Comparison of ENCODE assay signal across 7 mouse cellular contexts in genomic region chr11:119393483-119393804, GRCm38 (mm10). TPM values are rescaled to one million over a fixed set of nuclear protein-coding genes. Genes with fewer than 3 reads are reported as not detected.
DNase-seq lines count a peak whose midpoint lies in the region; ATAC-seq and TF ChIP-seq lines count a peak whose summit lies in the region.

No protein-coding gene starts in this region.

- peaks cover 12% of the 10 kb centered on the region; the same call in 1 of the 2 replicates for H3K4me1 ChIP-seq in lung, postnatal 0 days (ENCODE audit: insufficient read depth, low read depth, low read length)
- peaks cover 42% of the 10 kb centered on the region for H3K4me1 ChIP-seq in limb, embryonic 10.5 days
- peaks cover 17% of the 10 kb centered on the region for H3K4me1 ChIP-seq in small intestine, adult 2 months (ENCODE audit: control insufficient read depth, insufficient read depth, insufficient read length, low read length)

- peak overlapping the region; percentile 80 for H3K4me3 ChIP-seq in lung, postnatal 0 days (ENCODE audit: low read depth, low read length)
- peak overlapping the region; percentile 60 for H3K4me3 ChIP-seq in limb, embryonic 10.5 days
- H3K4me3 ChIP-seq in small intestine, adult 2 months (ENCODE audit: low read depth, low read length), result peak overlapping the region; percentile 84

- H3K9me3 ChIP-seq in lung, postnatal 0 days (ENCODE audit: low read length), result no peaks in the 10 kb centered on the region
- H3K9me3 ChIP-seq in limb, embryonic 10.5 days (replicated peaks), result no peaks in the 10 kb centered on the region

- no peaks in the 10 kb centered on the region for H3K27me3 ChIP-seq in lung, postnatal 0 days (replicated peaks; ENCODE audit: insufficient read depth, low read length)
- H3K27me3 ChIP-seq in limb, embryonic 10.5 days (ENCODE audit: low read depth, poor library complexity, severe bottlenecking), result peaks cover 77% of the 10 kb centered on the region
- no peaks in the 10 kb centered on the region for H3K27me3 ChIP-seq in small intestine, adult 2 months (ENCODE audit: control insufficient read depth, insufficient read depth, low read length)

- peak overlapping the region; percentile 85 for H3K27ac ChIP-seq in lung, postnatal 0 days (ENCODE audit: low read length)
- H3K27ac ChIP-seq in limb, embryonic 10.5 days, result peak overlapping the region; percentile 76
- peak overlapping the region; percentile 94 for H3K27ac ChIP-seq in small intestine, adult 2 months (ENCODE audit: insufficient read depth, low read depth, low read length)

- H3K36me3 ChIP-seq in lung, postnatal 0 days (ENCODE audit: insufficient read depth, low read length), result no peaks in the 10 kb centered on the region
- H3K36me3 ChIP-seq in limb, embryonic 10.5 days, result no peaks in the 10 kb centered on the region
- peaks cover 18% of the 10 kb centered on the region for H3K36me3 ChIP-seq in small intestine, adult 2 months (ENCODE audit: control insufficient read depth, insufficient read depth, low read length)

- H3K4me2 ChIP-seq in lung, postnatal 0 days (replicated peaks; ENCODE audit: low read depth, low read length), result peak overlapping the region; percentile 72

- no peak for TF ChIP-seq CTCF in lung, postnatal 0 days (IDR thresholded peaks at IDR 0.05)
- TF ChIP-seq CTCF in small intestine, adult 2 months (IDR thresholded peaks at IDR 0.05; ENCODE audit: extremely low read depth, insufficient read length, insufficient replicate concordance, low read depth, low read length), result no peak

- no peak for DNase-seq in lung, postnatal 0 days (ENCODE audit: low spot score)
- no peak for DNase-seq in lung, postnatal 25 days (ENCODE audit: low spot score)
- DNase-seq in limb, embryonic 10.5 days (ENCODE audit: low spot score), result no peak
- DNase-seq in left cerebral cortex, postnatal 10 days (ENCODE audit: extremely low spot score in 1 of 2, low spot score in 2 of 2), result no peak
- DNase-seq in left cerebral cortex, adult 18-20 months (ENCODE audit: low spot score in 2 of 2), result no peak

- intact Hi-C loops in left cerebral cortex, postnatal 10 days (cut with DNase I), result no loop called here

- H3K9ac ChIP-seq in lung, postnatal 0 days (replicated peaks; ENCODE audit: low read depth), result peak overlapping the region; percentile 66

- 16% methylated on average over 7 of the region's 7 CpGs for WGBS in lung, postnatal 0 days
- 17% methylated on average over 7 of the region's 7 CpGs for WGBS in limb, embryonic 10.5 days
- WGBS in small intestine, adult 2 months, result 1% methylated on average over 7 of the region's 7 CpGs

- TF ChIP-seq EP300 in lung, postnatal 0 days (IDR thresholded peaks at IDR 0.05), result no peak

- no peak for TF ChIP-seq POLR2A in small intestine, adult 2 months (IDR thresholded peaks at IDR 0.05; ENCODE audit: low read depth, low read length)

- ATAC-seq in lung, postnatal 0 days, result no peak
- peak; percentile 27 for ATAC-seq in erythroblast, adult 5-6 weeks (replicated peaks; ENCODE audit: low FRiP score, poor library complexity, severe bottlenecking)

RNA-seq across cellular contexts. Expression of gene Rnf213, which starts 0.5 kb away (rescaled TPM):
- polyA plus RNA-seq in lung, postnatal 0 days (2015; fragmentation: Nextera tagmentation; extraction: Ambion mirVana), result 8.2 and 9.7 TPM in 2 replicates
- total RNA-seq in erythroblast, adult 5-6 weeks (2015; ENCODE audit: low replicate concordance), result 90.7 and 93.4 TPM in 2 replicates
- 77.5 and 79.4 TPM in 2 replicates for total RNA-seq in erythroblast, adult 5-6 weeks (2017; ENCODE audit: low replicate concordance)
- polyA plus RNA-seq in limb, embryonic 10.5 days (2016; fragmentation: Nextera tagmentation; extraction: Ambion mirVana), result 1.8 and 2.4 TPM in 2 replicates
- 11.9 and 34.7 TPM in 2 replicates for polyA plus RNA-seq in small intestine, adult 2 months (2012; rRNA removed)
- 1 to 10 TPM; 2.2 to 3.2 TPM for total RNA-seq in left cerebral cortex, postnatal 10 days (2021)
- total RNA-seq in left cerebral cortex, adult 18-20 months (2021), result 1 to 10 TPM; 3.6 to 4.0 TPM

RNA-seq across cellular contexts. Expression of gene Slc26a11, which starts 38.1 kb away (rescaled TPM):
- 11.6 and 12.0 TPM in 2 replicates for polyA plus RNA-seq in lung, postnatal 0 days (2015; fragmentation: Nextera tagmentation; extraction: Ambion mirVana)
- total RNA-seq in erythroblast, adult 5-6 weeks (2015; ENCODE audit: low replicate concordance), result not detected in 2 replicates
- 0.70 TPM in 1 of 2 replicates, not detected in the other for total RNA-seq in erythroblast, adult 5-6 weeks (2017; ENCODE audit: low replicate concordance)
- 8.9 and 9.4 TPM in 2 replicates for polyA plus RNA-seq in limb, embryonic 10.5 days (2016; fragmentation: Nextera tagmentation; extraction: Ambion mirVana)
- polyA plus RNA-seq in small intestine, adult 2 months (2012; rRNA removed), result 9.7 and 17.3 TPM in 2 replicates
- 1 to 10 TPM; 4.6 to 5.2 TPM for total RNA-seq in left cerebral cortex, postnatal 10 days (2021)
- 1 to 10 TPM; 3.4 to 4.0 TPM for total RNA-seq in left cerebral cortex, adult 18-20 months (2021)

RNA-seq across cellular contexts. Expression of gene Sgsh, which starts 38.1 kb away (rescaled TPM):
- polyA plus RNA-seq in lung, postnatal 0 days (2015; fragmentation: Nextera tagmentation; extraction: Ambion mirVana), result 12.6 TPM in 2 replicates
- 0.77 and 4.2 TPM in 2 replicates for total RNA-seq in erythroblast, adult 5-6 weeks (2015; ENCODE audit: low replicate concordance)
- total RNA-seq in erythroblast, adult 5-6 weeks (2017; ENCODE audit: low replicate concordance), result 1.5 and 3.2 TPM in 2 replicates
- polyA plus RNA-seq in limb, embryonic 10.5 days (2016; fragmentation: Nextera tagmentation; extraction: Ambion mirVana), result 6.5 and 8.1 TPM in 2 replicates
- 12.6 and 19.2 TPM in 2 replicates for polyA plus RNA-seq in small intestine, adult 2 months (2012; rRNA removed)
- total RNA-seq in left cerebral cortex, postnatal 10 days (2021), result 1 to 10 TPM; 4.7 to 6.0 TPM
- total RNA-seq in left cerebral cortex, adult 18-20 months (2021), result 1 to 10 TPM; 3.9 to 4.1 TPM

Comparison
In these comparisons a context has a peak if more than half of its experiments do, and no peak if none do; other contexts are left out.
1. RNA of gene Rnf213, which starts 0.5 kb away (total RNA-seq): 77.5 to 93.4 TPM in erythroblast, adult 5-6 weeks; 3.6 to 4.0 TPM in left cerebral cortex, adult 18-20 months and 2.2 to 3.2 TPM in left cerebral cortex, postnatal 10 days; every median in the first group is over 10 times any median in the second.
2. Peak in every context shown above with its lines, with median percentiles within 50 percentile points of each other: H3K27ac ChIP-seq and H3K4me3 ChIP-seq.